Mouse (Mus musculus): Measurements from ENCODE around the gene Dstyk. TPM values are rescaled to one million over a fixed set of nuclear protein-coding genes. Genes with fewer than 3 reads are reported as not detected.

The Dstyk gene
- polyA plus RNA-seq, 1 experiment from 2014 or later = 14.9 TPM

GRCm38 (mm10) chr1:132471499-132471898 lies 54.1 kb downstream of the Dstyk start:
- peaks cover 4% of the 10 kb centered on the region for H3K36me3 ChIP-seq (replicated peaks)
- no peak for DNase-seq (ENCODE audit: extremely low spot score, low spot score)
- no peaks in the 10 kb centered on the region for H3K9me3 ChIP-seq
- no peak overlapping the region for H3K27ac ChIP-seq
- H3K4me1 ChIP-seq = peaks cover 17% of the 10 kb centered on the region
- no peak overlapping the region for H3K4me3 ChIP-seq
- WGBS = 96% methylated on average over 5 of the region's 5 CpGs
- H3K27me3 ChIP-seq (ENCODE audit: poor library complexity, severe bottlenecking) = no peaks in the 10 kb centered on the region

GRCm38 (mm10) chr1:132472537-132472936 lies 55.2 kb downstream of the Dstyk start:
- Histone ChIP-seq H3K4me3 (no peak overlapping the region), H3K36me3 (replicated peaks) (no peaks in the 10 kb centered on the region; the same call in 1 of the 2 replicates), H3K27ac (no peak overlapping the region), H3K27me3 (ENCODE audit: poor library complexity, severe bottlenecking) (no peaks in the 10 kb centered on the region), H3K9me3 (no peaks in the 10 kb centered on the region), H3K4me1 (peaks cover 19% of the 10 kb centered on the region)
- WGBS = 67% methylated on average over 5 of the region's 5 CpGs
- DNase-seq (ENCODE audit: extremely low spot score, low spot score) = no peak

- WGBS = 83% methylated on average over 1 of the region's 1 CpGs
- H3K27ac ChIP-seq = no peak overlapping the region
- H3K27me3 ChIP-seq (ENCODE audit: poor library complexity, severe bottlenecking) = no peaks in the 10 kb centered on the region
- no peaks in the 10 kb centered on the region for H3K9me3 ChIP-seq
- DNase-seq (ENCODE audit: extremely low spot score, low spot score) = no peak
- H3K4me3 ChIP-seq = no peak overlapping the region
- peaks cover 32% of the 10 kb centered on the region for H3K4me1 ChIP-seq
- H3K36me3 ChIP-seq (replicated peaks) = no peaks in the 10 kb centered on the region
Observed at GRCm38 (mm10) chr1:132474496-132474895, 57.1 kb downstream of the Dstyk start.

- Histone ChIP-seq H3K27ac (peak overlapping the region; percentile 95), H3K27me3 (ENCODE audit: poor library complexity, severe bottlenecking) (no peaks in the 10 kb centered on the region), H3K4me3 (peak overlapping the region; percentile 92), H3K4me1 (peaks cover 32% of the 10 kb centered on the region), H3K36me3 (replicated peaks) (no peaks in the 10 kb centered on the region), H3K9me3 (no peaks in the 10 kb centered on the region)
- DNase-seq (ENCODE audit: extremely low spot score, low spot score) = no peak
- WGBS = 7% methylated on average over 9 of the region's 9 CpGs
Observed at GRCm38 (mm10) chr1:132476575-132476927, 59.2 kb downstream of the Dstyk start.

- no peaks in the 10 kb centered on the region for H3K36me3 ChIP-seq (replicated peaks)
- WGBS = under 1% methylated on average over 43 of the region's 43 CpGs
- peaks cover 32% of the 10 kb centered on the region for H3K4me1 ChIP-seq
- peak; percentile 83 for DNase-seq (ENCODE audit: extremely low spot score, low spot score)
- no peaks in the 10 kb centered on the region for H3K9me3 ChIP-seq
- peak within 1 kb of the TSS; percentile 95 for H3K27ac ChIP-seq
- no peaks in the 10 kb centered on the region for H3K27me3 ChIP-seq (ENCODE audit: poor library complexity, severe bottlenecking)
- peak within 1 kb of the TSS; percentile 92 for H3K4me3 ChIP-seq
Observed at GRCm38 (mm10) chr1:132476928-132477691, 59.8 kb downstream of the Dstyk start, which contains the start of gene Rbbp5. TSS of gene Rbbp5 (plus strand) at chr1:132477365.

- Histone ChIP-seq H3K4me3 (no peak overlapping the region), H3K27ac (no peak overlapping the region), H3K9me3 (no peaks in the 10 kb centered on the region), H3K36me3 (replicated peaks) (peaks cover 7% of the 10 kb centered on the region), H3K4me1 (peaks cover 32% of the 10 kb centered on the region), H3K27me3 (ENCODE audit: poor library complexity, severe bottlenecking) (no peaks in the 10 kb centered on the region)
- DNase-seq (ENCODE audit: extremely low spot score, low spot score) = no peak
- whole genome bisulfite sequencing = 83% methylated on average over 1 of the region's 1 CpGs
Observed at GRCm38 (mm10) chr1:132479438-132479837, 62.1 kb downstream of the Dstyk start.

GRCm38 (mm10) chr1:132481619-132482018 lies 64.3 kb downstream of the Dstyk start:
- Histone ChIP-seq H3K36me3 (replicated peaks) (peaks cover 29% of the 10 kb centered on the region), H3K4me1 (peaks cover 18% of the 10 kb centered on the region), H3K27me3 (ENCODE audit: poor library complexity, severe bottlenecking) (no peaks in the 10 kb centered on the region), H3K4me3 (no peak overlapping the region), H3K9me3 (no peaks in the 10 kb centered on the region), H3K27ac (no peak overlapping the region)
- no peak for DNase-seq (ENCODE audit: extremely low spot score, low spot score)
- WGBS = 95% methylated on average over 2 of the region's 2 CpGs

GRCm38 (mm10) chr1:132483234-132483633 lies 65.9 kb downstream of the Dstyk start:
- no peak overlapping the region for H3K27ac ChIP-seq
- DNase-seq (ENCODE audit: extremely low spot score, low spot score) = no peak
- WGBS = 94% methylated on average over 3 of the region's 3 CpGs
- H3K36me3 ChIP-seq (replicated peaks) = peaks cover 45% of the 10 kb centered on the region
- H3K27me3 ChIP-seq (ENCODE audit: poor library complexity, severe bottlenecking) = no peaks in the 10 kb centered on the region
- H3K4me1 ChIP-seq = peaks cover 11% of the 10 kb centered on the region
- no peak overlapping the region for H3K4me3 ChIP-seq
- H3K9me3 ChIP-seq = no peaks in the 10 kb centered on the region

GRCm38 (mm10) chr1:132483759-132484158 lies 66.4 kb downstream of the Dstyk start:
- no peak for DNase-seq (ENCODE audit: extremely low spot score, low spot score)
- H3K4me3 ChIP-seq = no peak overlapping the region
- WGBS = 90% methylated on average over 6 of the region's 6 CpGs
- no peaks in the 10 kb centered on the region for H3K9me3 ChIP-seq
- H3K4me1 ChIP-seq = peaks cover 6% of the 10 kb centered on the region
- H3K36me3 ChIP-seq (replicated peaks) = peaks cover 50% of the 10 kb centered on the region
- H3K27me3 ChIP-seq (ENCODE audit: poor library complexity, severe bottlenecking) = no peaks in the 10 kb centered on the region
- no peak overlapping the region for H3K27ac ChIP-seq

GRCm38 (mm10) chr1:132500535-132500934 lies 83.2 kb downstream of the Dstyk start:
- WGBS = 94% methylated on average over 2 of the region's 2 CpGs

GRCm38 (mm10) chr1:132505155-132505554 lies 87.8 kb downstream of the Dstyk start:
- Histone ChIP-seq H3K27me3 (ENCODE audit: poor library complexity, severe bottlenecking) (no peaks in the 10 kb centered on the region), H3K9me3 (no peaks in the 10 kb centered on the region), H3K27ac (no peak overlapping the region), H3K36me3 (replicated peaks) (peaks cover 93% of the 10 kb centered on the region), H3K4me3 (no peak overlapping the region), H3K4me1 (no peaks in the 10 kb centered on the region)
- DNase-seq (ENCODE audit: extremely low spot score, low spot score) = no peak
- WGBS = 95% methylated on average over 5 of the region's 5 CpGs

More at GRCm38 (mm10) chr1:132500535-132500934, 83.2 kb downstream of the Dstyk start:
- Histone ChIP-seq H3K27me3 (ENCODE audit: poor library complexity, severe bottlenecking) (no peaks in the 10 kb centered on the region), H3K4me1 (no peaks in the 10 kb centered on the region), H3K36me3 (replicated peaks) (peaks cover 95% of the 10 kb centered on the region), H3K27ac (no peak overlapping the region), H3K4me3 (no peak overlapping the region), H3K9me3 (no peaks in the 10 kb centered on the region)
- no peak for DNase-seq (ENCODE audit: extremely low spot score, low spot score)

GRCm38 (mm10) chr1:132506058-132506457 lies 88.7 kb downstream of the Dstyk start, which contains the start of gene Tmem81:
TSS of gene Tmem81 (plus strand) at chr1:132506230.
- no peaks in the 10 kb centered on the region for H3K4me1 ChIP-seq
- H3K36me3 ChIP-seq (replicated peaks) = peaks cover 84% of the 10 kb centered on the region
- WGBS = 91% methylated on average over 7 of the region's 7 CpGs
- no peak within 1 kb of the TSS for H3K27ac ChIP-seq
- no peaks in the 10 kb centered on the region for H3K27me3 ChIP-seq (ENCODE audit: poor library complexity, severe bottlenecking)
- no peak within 1 kb of the TSS for H3K4me3 ChIP-seq
- H3K9me3 ChIP-seq = no peaks in the 10 kb centered on the region
- no peak for DNase-seq (ENCODE audit: extremely low spot score, low spot score)

GRCm38 (mm10) chr1:132506656-132507055 lies 89.3 kb downstream of the Dstyk start:
- H3K9me3 ChIP-seq = no peaks in the 10 kb centered on the region
- DNase-seq (ENCODE audit: extremely low spot score, low spot score) = no peak
- 91% methylated on average over 7 of the region's 7 CpGs for WGBS

More at GRCm38 (mm10) chr1:132506656-132507055, 89.3 kb downstream of the Dstyk start:
- H3K27me3 ChIP-seq (ENCODE audit: poor library complexity, severe bottlenecking) = no peaks in the 10 kb centered on the region
- no peak overlapping the region for H3K27ac ChIP-seq
- no peak overlapping the region for H3K4me3 ChIP-seq
- H3K4me1 ChIP-seq = peaks cover 4% of the 10 kb centered on the region
- H3K36me3 ChIP-seq (replicated peaks) = peaks cover 78% of the 10 kb centered on the region

All from forebrain, embryonic 10.5 days (tissue).